Mouse (Mus musculus): ENCODE measurements at regions not wholly inside any gene's neighbourhood (a gene's known extent, or its start where the extent isn't known, plus 50 kb on each side); places are given as distances from the start of the nearest gene placed in this dataset.

- WGBS, result 46% methylated on average over 3 of the region's 3 CpGs
These were observed 70.0 kb upstream of the Gli2 start for GRCm38 (mm10) chr1:119123402-119123801.

GRCm38 (mm10) chr1:119122975-119123374 lies 69.6 kb upstream of the Gli2 start:
- 85% methylated on average over 6 of the region's 6 CpGs for WGBS
- no peaks in the 10 kb centered on the region for H3K9me3 ChIP-seq
- H3K4me3 ChIP-seq, result no peak overlapping the region
- H3K36me3 ChIP-seq (replicated peaks), result no peaks in the 10 kb centered on the region
- no peaks in the 10 kb centered on the region for H3K27me3 ChIP-seq (replicated peaks; ENCODE audit: low read depth, poor library complexity, severe bottlenecking)
- no peak overlapping the region for H3K27ac ChIP-seq (replicated peaks)
- DNase-seq (ENCODE audit: low spot score), result no peak
- H3K4me1 ChIP-seq, result 0 out of 2 replicates have a peak, but pooled peaks cover 2% of the 10 kb centered on the region

More at GRCm38 (mm10) chr1:119123402-119123801, 70.0 kb upstream of the Gli2 start:
- Histone ChIP-seq H3K27ac (replicated peaks) (no peak overlapping the region), H3K36me3 (replicated peaks) (no peaks in the 10 kb centered on the region), H3K9me3 (no peaks in the 10 kb centered on the region), H3K4me3 (no peak overlapping the region), H3K27me3 (replicated peaks; ENCODE audit: low read depth, poor library complexity, severe bottlenecking) (no peaks in the 10 kb centered on the region), H3K4me1 (0 out of 2 replicates have a peak, but pooled peaks cover 2% of the 10 kb centered on the region)
- DNase-seq (ENCODE audit: low spot score), result no peak

DNA sequence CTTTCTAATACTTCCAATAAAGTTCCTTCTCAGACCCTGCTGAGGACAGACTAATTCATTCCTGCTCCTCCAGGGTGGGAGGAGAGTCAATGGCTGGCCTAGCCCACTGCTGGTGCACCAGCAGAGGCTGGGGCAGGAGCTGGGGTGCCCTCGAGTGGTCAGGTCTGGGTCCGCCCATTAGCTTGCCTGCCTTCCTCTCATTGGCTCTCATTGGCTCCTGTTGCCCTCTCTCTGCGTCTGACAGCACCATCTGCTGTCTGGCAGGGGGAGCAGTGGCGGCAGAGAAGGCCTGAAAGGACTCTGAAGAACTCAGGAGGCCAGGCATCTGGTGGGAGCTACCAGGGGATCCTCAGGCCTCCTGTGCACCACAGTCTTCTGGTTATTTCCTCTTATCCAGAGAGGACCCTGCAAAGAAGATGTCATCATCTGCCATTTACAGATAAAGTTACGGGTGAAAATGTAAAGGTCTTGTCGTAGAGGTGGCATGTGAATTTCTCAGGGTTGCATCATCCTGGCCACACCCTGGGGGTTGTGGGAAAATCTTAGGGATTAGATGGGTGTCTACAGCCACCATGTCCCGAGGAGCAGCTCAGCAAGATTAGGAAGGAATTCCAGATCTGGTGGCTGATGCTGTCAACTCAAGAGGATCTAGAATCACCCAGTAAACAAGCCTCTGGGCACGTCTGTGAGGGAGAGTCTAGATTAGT lies 66.6 kb upstream of the Gli2 start:
- Histone ChIP-seq H3K4me3 (no peak overlapping the region), H3K36me3 (replicated peaks) (no peaks in the 10 kb centered on the region), H3K27ac (replicated peaks) (no peak overlapping the region), H3K4me1 (0 out of 2 replicates have a peak, but pooled peaks cover 2% of the 10 kb centered on the region), H3K9me3 (no peaks in the 10 kb centered on the region), H3K27me3 (replicated peaks; ENCODE audit: low read depth, poor library complexity, severe bottlenecking) (no peaks in the 10 kb centered on the region)
- DNase-seq (ENCODE audit: low spot score), result peak; percentile 45
- WGBS, result 44% methylated on average over 8 of the region's 8 CpGs

DNA sequence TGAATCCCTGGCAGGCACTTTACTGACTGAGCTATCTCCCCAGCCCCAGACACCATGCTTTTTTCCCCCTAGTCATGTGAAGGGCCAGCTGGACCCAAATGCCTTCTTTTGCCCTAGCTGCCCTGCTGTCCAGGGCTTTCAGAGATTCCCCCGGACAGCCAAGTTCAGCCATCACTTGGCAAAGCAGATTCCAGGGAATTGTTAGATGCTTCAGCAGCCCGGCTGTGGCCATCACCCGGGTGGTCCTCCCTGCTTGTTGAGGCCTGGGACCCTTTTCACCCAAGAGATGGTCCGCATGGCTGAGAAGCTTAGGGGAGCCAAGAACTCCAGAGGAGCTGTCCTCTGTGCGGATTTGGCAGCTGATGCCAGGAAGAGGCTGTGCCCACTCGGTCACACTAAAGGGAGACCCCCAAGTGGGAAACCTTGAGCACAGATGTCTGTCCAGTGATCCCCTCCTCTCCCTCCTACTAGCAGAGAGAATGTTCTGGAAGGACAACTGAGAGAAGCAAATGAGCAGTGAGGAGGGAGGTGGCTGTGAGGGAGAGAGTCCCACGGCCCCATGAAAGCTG lies 61.8 kb upstream of the Gli2 start:
- H3K27ac ChIP-seq (replicated peaks), result no peak overlapping the region
- WGBS, result 87% methylated on average over 7 of the region's 7 CpGs
- no peaks in the 10 kb centered on the region for H3K27me3 ChIP-seq (replicated peaks; ENCODE audit: low read depth, poor library complexity, severe bottlenecking)
- no peaks in the 10 kb centered on the region for H3K36me3 ChIP-seq (replicated peaks)
- no peak for DNase-seq (ENCODE audit: low spot score)
- H3K4me3 ChIP-seq, result no peak overlapping the region
- H3K4me1 ChIP-seq, result no peaks in the 10 kb centered on the region
- no peaks in the 10 kb centered on the region for H3K9me3 ChIP-seq

GRCm38 (mm10) chr1:119108578-119108977 lies 55.2 kb upstream of the Gli2 start:
- no peak overlapping the region for H3K27ac ChIP-seq (replicated peaks)
- no peaks in the 10 kb centered on the region for H3K36me3 ChIP-seq (replicated peaks)
- H3K4me3 ChIP-seq, result no peak overlapping the region
- peaks cover 5% of the 10 kb centered on the region; the same call in 1 of the 2 replicates for H3K4me1 ChIP-seq
- H3K9me3 ChIP-seq, result no peaks in the 10 kb centered on the region
- H3K27me3 ChIP-seq (replicated peaks; ENCODE audit: low read depth, poor library complexity, severe bottlenecking), result no peaks in the 10 kb centered on the region
- WGBS, result 85% methylated on average over 9 of the region's 9 CpGs
- no peak for DNase-seq (ENCODE audit: low spot score)

- no peak overlapping the region for H3K4me3 ChIP-seq
- no peaks in the 10 kb centered on the region for H3K9me3 ChIP-seq
- WGBS, result 77% methylated on average over 18 of the region's 18 CpGs
- no peak overlapping the region for H3K27ac ChIP-seq (replicated peaks)
- H3K27me3 ChIP-seq (replicated peaks; ENCODE audit: low read depth, poor library complexity, severe bottlenecking), result no peaks in the 10 kb centered on the region
- no peaks in the 10 kb centered on the region for H3K36me3 ChIP-seq (replicated peaks)
- H3K4me1 ChIP-seq, result peaks cover 5% of the 10 kb centered on the region; the same call in 1 of the 2 replicates
- DNase-seq (ENCODE audit: low spot score), result no peak
These were observed 53.0 kb upstream of the Gli2 start for GRCm38 (mm10) chr1:119106246-119106975.

Measured in embryonic facial prominence, embryonic 10.5 days (tissue).